Mouse (Mus musculus) embryonic facial prominence, embryonic 13.5 days (tissue): ENCODE data around the gene Tank. TPM values are rescaled to one million over a fixed set of nuclear protein-coding genes. Genes with fewer than 3 reads are reported as not detected.

Source experiments
- ATAC-seq: fragments of 200-750 bp; cut with Nextera tagmentation; 2 replicates; pipeline ENCODE4 v1.8.0; 2017; ENCODE audit warnings: low read depth; ENCODE audit not compliant: insufficient number of reproducible peaks, insufficient read depth, low FRiP score, low TSS enrichment
- H3K27ac ChIP-seq: fragments of 300-500 bp; sonication (generic); 2 replicates; pipeline ENCODE4 v1.5.1; 2015; ENCODE audit warnings: moderate library complexity, mild to moderate bottlenecking, inconsistent platforms
- H3K27me3 ChIP-seq: fragments of 300-500 bp; sonication (generic); 2 replicates; pipeline ENCODE4 v1.6.1; 2015; ENCODE audit warnings: mild to moderate bottlenecking, inconsistent platforms
- H3K36me3 ChIP-seq: fragments of 300-500 bp; sonication (generic); 2 replicates; pipeline ENCODE4 v1.6.1; 2015; ENCODE audit warnings: mild to moderate bottlenecking, inconsistent platforms
- H3K4me1 ChIP-seq: fragments of 300-500 bp; sonication (generic); 2 replicates; pipeline ENCODE4 v1.6.1; 2015; ENCODE audit warnings: inconsistent platforms
- H3K4me2 ChIP-seq: fragments of 300-500 bp; sonication (generic); 2 replicates; pipeline ENCODE4 v1.6.1; 2015; ENCODE audit warnings: moderate library complexity, mild to moderate bottlenecking, inconsistent platforms
- H3K4me3 ChIP-seq: fragments of 300-500 bp; sonication (generic); 2 replicates; pipeline ENCODE4 v1.5.1; 2015; ENCODE audit warnings: mild to moderate bottlenecking, inconsistent platforms
- H3K9ac ChIP-seq: fragments of 300-500 bp; sonication (generic); 2 replicates; pipeline ENCODE4 v1.6.1; 2015; ENCODE audit warnings: mild to moderate bottlenecking, inconsistent platforms
- H3K9me3 ChIP-seq: fragments of 300-500 bp; sonication (generic); 2 replicates; pipeline ENCODE4 v1.6.1; 2016; ENCODE audit warnings: inconsistent platforms
- WGBS: fragments of 180-500 bp; shearing (Covaris S2); methylation state at CpG from one replicate; pipeline ENCODE4 v1.1.7; 2015; ENCODE audit warnings: mixed read lengths; 5-methylcytosine and 5-hydroxymethylcytosine counted together
- polyA plus RNA-seq: library from polyadenylated mRNA; unstranded; fragments of >200 nt; fragmentation: Nextera tagmentation; extraction: Ambion mirVana; gene quantifications from 2 replicates; pipeline ENCODE4 v1.2.1, GENCODE M21; 2015

The Tank gene
- polyA plus RNA-seq, 1 experiment from 2014 or later = 34.7 TPM

DNA sequence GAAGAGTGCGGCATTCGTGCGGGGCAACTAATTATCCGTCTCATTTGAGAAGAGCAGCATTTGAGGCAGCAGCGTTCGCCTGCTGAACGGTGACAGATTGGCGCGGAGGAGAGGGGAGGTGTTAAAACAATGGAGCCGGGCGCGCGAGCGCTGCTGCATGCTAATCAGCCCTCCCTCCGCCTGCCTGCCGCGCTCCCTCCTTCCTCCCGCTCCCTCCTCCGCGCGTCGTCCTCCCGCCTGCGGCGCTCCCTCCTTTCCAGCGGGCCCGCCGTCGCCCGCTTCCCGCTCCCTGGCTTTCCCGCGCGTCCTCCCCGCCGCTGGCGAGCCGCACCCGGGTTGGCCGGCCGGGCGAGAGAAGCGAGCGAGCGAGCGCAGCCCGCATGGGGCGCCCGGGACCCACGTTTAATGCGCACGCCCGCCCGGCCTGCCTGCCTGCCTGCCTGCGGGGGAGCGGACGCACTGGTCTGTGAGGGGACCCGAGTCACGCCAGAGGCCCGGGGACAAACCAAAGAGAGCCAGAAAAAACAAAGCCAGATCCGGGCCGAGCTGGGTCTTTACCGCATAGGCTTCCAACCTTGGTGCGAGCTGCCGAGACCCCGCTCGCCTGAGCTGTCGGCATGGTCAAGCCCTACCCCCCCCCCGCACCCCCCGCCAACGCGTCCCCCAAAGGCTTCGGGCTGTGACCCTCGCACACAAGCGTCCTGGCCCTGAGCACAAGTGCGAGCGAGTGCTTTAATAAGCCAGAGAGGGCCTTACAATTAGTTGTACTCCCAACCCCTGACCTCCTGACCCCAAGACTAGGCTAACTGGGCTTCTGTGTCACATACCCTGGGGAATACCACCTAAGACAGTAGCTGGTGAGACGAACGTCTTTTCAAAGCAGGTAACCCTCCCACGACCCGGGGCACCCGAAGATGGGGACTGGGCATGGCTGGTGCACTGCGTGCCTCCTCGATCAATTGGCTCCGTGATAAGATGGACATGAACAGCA is 78.3 kb downstream of the Tank start:
- peak; percentile 68 for ATAC-seq

DNA sequence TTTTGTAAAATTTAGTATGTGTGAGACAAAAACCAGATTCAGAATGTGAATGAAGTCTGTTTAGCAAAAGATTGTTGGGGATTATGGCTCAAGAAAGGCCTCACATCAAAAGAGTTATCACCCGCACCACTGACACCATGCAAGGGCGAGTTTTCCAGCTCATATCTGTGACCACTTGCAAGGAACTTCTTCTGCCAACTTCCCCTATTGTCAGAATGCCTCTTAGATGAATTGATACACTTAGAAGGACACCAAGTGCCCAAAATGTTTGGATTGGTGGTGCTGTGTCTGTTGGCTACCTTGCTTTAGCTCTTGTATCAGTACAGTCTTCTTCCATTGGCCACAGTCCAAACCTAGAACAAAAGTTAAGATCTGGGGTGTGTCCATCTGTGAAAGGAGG is 80.9 kb downstream of the Tank start:
- peaks cover 14% of the 10 kb centered on the region for H3K27me3 ChIP-seq
- WGBS = 72% methylated on average over 2 of the region's 2 CpGs
- ATAC-seq = no peak
- H3K4me1 ChIP-seq = peaks cover 9% of the 10 kb centered on the region
- no peak overlapping the region for H3K9ac ChIP-seq
- H3K4me3 ChIP-seq = no peak overlapping the region
- H3K27ac ChIP-seq = no peak overlapping the region
- H3K36me3 ChIP-seq = no peaks in the 10 kb centered on the region
- H3K9me3 ChIP-seq = no peaks in the 10 kb centered on the region
- H3K4me2 ChIP-seq = no peak overlapping the region

More for the DNA sequence above, 78.3 kb downstream of the Tank start:
- H3K4me1 ChIP-seq = peaks cover 9% of the 10 kb centered on the region
- peak overlapping the region; percentile 57 for H3K4me3 ChIP-seq
- peaks cover 14% of the 10 kb centered on the region for H3K27me3 ChIP-seq
- H3K4me2 ChIP-seq = peak overlapping the region; percentile 98
- H3K9ac ChIP-seq = peak overlapping the region; percentile 73
- H3K36me3 ChIP-seq = no peaks in the 10 kb centered on the region
- no peak overlapping the region for H3K27ac ChIP-seq
- WGBS = under 1% methylated on average over 85 of the region's 85 CpGs
- no peaks in the 10 kb centered on the region for H3K9me3 ChIP-seq

DNA sequence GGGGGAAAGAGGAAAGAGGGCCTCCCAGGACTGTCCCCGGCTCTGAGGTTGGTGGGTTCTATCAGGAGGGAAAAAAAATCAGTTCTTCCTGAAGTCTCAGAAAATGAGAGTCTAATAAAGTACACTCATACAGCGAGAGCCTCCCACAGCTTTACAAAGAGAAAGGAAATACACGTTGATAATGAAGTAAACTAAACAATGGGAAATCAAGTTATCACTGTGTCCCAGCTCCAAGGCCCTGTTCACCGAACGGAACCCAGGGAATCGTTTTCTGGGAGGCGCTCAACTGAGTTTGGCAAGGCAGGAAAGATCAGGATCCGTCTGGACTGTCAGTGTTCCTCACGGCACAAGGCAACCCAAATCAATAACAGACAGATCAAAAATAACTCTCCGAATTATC is 84.4 kb downstream of the Tank start:
- WGBS = 79% methylated on average over 10 of the region's 10 CpGs
- no peaks in the 10 kb centered on the region for H3K27me3 ChIP-seq
- no peaks in the 10 kb centered on the region for H3K4me1 ChIP-seq

DNA sequence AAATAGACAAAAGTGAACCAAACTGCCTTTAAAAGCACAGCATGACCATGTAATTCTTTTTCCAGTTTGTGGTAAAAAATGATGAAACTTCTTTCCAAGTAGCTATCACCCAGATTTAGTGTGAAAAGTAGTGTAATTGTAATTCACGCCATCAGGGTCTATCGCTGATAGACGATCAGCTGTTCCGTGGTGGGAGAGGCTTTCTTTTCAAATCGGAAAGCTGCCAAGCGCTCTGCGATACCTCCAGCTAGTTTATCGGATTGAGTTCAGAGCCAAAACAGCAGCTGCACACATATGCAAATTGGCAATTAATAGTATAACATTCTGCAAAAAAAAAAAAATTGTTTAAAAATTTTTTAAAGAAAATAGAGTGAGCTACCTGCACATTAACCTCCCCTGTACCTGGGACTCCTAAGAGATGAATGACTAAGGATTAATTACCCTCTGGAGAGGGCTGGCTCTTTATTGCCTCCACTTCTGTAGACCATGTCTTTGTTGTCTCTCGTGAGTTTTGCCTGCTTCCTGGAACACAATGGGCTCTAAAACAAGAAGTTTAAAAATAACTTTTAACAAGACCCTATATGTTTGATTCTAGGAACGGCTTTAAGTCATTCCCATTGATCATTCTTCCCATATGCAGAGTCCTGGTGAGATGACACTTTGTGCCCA is 85.3 kb downstream of the Tank start:
- Histone ChIP-seq H3K4me1 (no peaks in the 10 kb centered on the region), H3K27me3 (no peaks in the 10 kb centered on the region), H3K4me3 (no peak overlapping the region), H3K4me2 (no peak overlapping the region), H3K9ac (no peak overlapping the region), H3K27ac (no peak overlapping the region), H3K36me3 (no peaks in the 10 kb centered on the region), H3K9me3 (no peaks in the 10 kb centered on the region)
- whole genome bisulfite sequencing = 82% methylated on average over 10 of the region's 10 CpGs
- ATAC-seq = no peak

More for the DNA sequence above, 84.4 kb downstream of the Tank start:
- Histone ChIP-seq H3K27ac (no peak overlapping the region), H3K9me3 (no peaks in the 10 kb centered on the region), H3K4me2 (no peak overlapping the region), H3K9ac (no peak overlapping the region), H3K4me3 (no peak overlapping the region), H3K36me3 (no peaks in the 10 kb centered on the region)
- ATAC-seq = no peak

DNA sequence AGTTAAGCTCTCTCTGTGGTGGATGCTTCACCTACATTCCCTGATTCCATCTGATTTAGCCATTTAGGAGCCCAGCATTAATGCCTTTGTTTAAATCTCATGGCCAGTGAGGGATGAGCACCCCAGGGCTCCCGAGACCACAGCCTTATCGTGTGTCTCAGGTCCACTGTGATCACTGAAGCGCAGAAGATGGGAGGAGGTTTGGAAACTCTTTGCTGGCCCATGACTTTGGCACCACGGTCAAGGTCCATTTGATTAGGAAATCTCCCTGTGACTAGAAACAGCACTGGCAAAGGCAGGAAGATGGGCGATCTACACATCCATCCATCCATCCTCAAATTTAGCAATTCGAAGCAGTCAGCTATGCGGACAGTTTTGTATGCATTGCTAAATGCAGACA is 89.0 kb downstream of the Tank start:
- Histone ChIP-seq H3K4me3 (no peak overlapping the region), H3K36me3 (no peaks in the 10 kb centered on the region), H3K4me2 (no peak overlapping the region), H3K9me3 (no peaks in the 10 kb centered on the region), H3K9ac (no peak overlapping the region), H3K27ac (no peak overlapping the region), H3K27me3 (no peaks in the 10 kb centered on the region), H3K4me1 (no peaks in the 10 kb centered on the region)
- WGBS = 80% methylated on average over 7 of the region's 7 CpGs
- no peak for ATAC-seq

DNA sequence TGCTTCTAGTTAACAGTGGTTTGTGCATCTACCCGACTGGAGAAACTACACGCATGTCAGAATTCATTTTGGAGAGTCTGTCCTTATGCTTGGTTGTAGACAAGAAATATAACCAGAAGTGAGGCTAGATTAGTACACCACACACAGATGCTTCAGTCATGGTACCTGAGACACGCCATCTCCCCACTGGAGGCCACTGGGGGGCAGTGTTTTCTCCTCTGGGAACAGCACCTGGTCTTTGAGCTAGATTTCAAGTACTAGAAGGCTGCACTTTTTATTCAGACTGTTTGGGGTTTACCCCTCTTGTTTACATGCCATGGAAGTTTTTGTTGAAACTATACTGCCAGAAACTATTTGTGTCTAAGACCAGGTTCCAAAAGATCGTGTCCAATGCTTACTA is 89.9 kb downstream of the Tank start:
- Histone ChIP-seq H3K36me3 (no peaks in the 10 kb centered on the region), H3K4me3 (no peak overlapping the region), H3K4me1 (no peaks in the 10 kb centered on the region), H3K4me2 (no peak overlapping the region), H3K9me3 (no peaks in the 10 kb centered on the region), H3K27me3 (no peaks in the 10 kb centered on the region), H3K9ac (no peak overlapping the region), H3K27ac (no peak overlapping the region)
- no peak for ATAC-seq
- WGBS = 27% methylated on average over 4 of the region's 4 CpGs

DNA sequence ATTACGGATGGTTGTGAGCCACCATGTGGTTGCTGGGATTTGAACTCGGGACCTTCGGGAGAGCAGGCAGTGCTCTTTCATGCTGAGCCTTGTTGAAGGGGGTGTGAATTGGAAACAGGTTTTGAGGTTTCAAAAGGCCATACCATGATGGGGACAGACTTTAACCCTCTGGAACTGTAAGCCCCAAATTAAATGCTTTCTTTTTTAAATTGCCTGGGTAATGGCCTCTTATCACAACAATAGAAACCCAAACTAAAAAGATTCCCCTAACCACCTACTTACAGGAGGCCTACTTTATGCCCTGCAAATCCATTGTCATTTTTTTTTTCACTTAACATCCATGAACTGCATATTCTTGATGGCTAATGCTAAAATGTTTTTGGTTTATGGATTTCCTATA is 96.2 kb downstream of the Tank start:
- Histone ChIP-seq H3K36me3 (no peaks in the 10 kb centered on the region), H3K27me3 (no peaks in the 10 kb centered on the region), H3K27ac (no peak overlapping the region), H3K4me2 (no peak overlapping the region), H3K4me3 (no peak overlapping the region), H3K9ac (no peak overlapping the region), H3K4me1 (no peaks in the 10 kb centered on the region), H3K9me3 (no peaks in the 10 kb centered on the region)
- no peak for ATAC-seq
- WGBS = 91% methylated on average over 3 of the region's 3 CpGs

DNA sequence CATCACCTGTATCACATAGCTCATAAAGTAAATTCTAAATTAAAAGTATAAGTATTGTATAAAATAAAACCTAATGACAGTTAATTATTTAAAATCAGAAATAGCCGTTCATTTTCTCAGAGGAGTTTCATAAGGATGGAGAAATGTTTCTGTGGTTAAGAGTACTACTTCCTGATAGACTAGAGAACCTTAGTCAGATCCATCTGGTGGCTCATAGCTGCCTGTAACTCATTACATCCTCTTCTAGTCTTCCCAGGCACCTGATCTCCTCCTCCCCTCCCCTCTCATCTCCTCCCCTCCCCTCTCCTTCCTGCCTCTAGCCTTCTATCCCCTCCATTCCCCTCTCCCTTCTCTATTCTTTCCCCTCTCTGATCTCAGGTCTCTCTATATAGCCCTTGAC is 103.2 kb downstream of the Tank start:
- Histone ChIP-seq H3K4me3 (no peak overlapping the region), H3K4me1 (no peaks in the 10 kb centered on the region), H3K9me3 (no peaks in the 10 kb centered on the region), H3K36me3 (no peaks in the 10 kb centered on the region), H3K27me3 (no peaks in the 10 kb centered on the region), H3K27ac (no peak overlapping the region), H3K9ac (no peak overlapping the region), H3K4me2 (no peak overlapping the region)
- ATAC-seq = no peak
- WGBS = 80% methylated on average over 1 of the region's 1 CpGs

DNA sequence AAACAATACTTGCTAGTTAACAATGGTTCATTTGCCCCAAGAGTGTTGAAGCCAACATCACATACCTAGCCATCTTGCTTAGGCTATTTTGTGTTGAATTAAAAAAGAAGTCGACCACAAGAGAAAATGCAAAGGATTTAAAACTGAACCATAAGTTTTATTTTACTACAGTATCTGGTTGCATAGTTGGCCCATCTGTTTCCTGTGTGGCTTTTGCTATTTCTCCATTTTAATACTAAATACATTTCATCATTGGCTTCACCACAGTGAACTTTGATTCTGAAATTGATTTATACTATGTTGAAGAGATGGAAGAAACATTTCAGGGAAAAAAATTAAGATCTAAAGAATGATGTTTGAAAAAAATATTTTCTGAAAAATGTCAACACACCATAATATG is 108.1 kb downstream of the Tank start:
- no peaks in the 10 kb centered on the region for H3K36me3 ChIP-seq
- WGBS = 54% methylated on average over 1 of the region's 1 CpGs
- H3K4me2 ChIP-seq = no peak overlapping the region
- no peak overlapping the region for H3K27ac ChIP-seq
- no peak overlapping the region for H3K4me3 ChIP-seq
- H3K9me3 ChIP-seq = no peaks in the 10 kb centered on the region
- no peaks in the 10 kb centered on the region for H3K4me1 ChIP-seq
- H3K27me3 ChIP-seq = no peaks in the 10 kb centered on the region
- H3K9ac ChIP-seq = no peak overlapping the region
- ATAC-seq = no peak

DNA sequence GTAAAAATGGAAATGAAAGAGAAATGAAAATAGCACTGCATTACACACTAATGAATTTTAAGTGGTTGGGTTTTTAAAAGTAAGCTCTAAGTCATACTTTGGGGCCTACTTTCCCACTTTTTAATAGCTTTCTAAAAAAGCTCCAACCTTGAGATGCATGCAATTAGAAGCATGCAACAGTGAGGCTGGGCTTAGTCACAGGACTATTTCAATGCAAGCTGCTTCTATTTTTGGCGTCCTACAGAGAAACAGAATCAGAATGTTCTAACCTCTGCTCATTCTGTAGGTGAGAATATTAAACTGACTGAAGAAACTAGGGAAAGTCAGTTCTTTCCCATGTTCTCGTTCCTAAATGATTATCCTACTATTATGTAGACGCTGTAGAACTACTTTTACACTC is 110.7 kb downstream of the Tank start:
- Histone ChIP-seq H3K9ac (no peak overlapping the region), H3K9me3 (no peaks in the 10 kb centered on the region), H3K4me1 (no peaks in the 10 kb centered on the region), H3K27ac (no peak overlapping the region), H3K27me3 (no peaks in the 10 kb centered on the region), H3K36me3 (no peaks in the 10 kb centered on the region), H3K4me2 (no peak overlapping the region), H3K4me3 (no peak overlapping the region)
- 85% methylated on average over 3 of the region's 3 CpGs for WGBS
- no peak for ATAC-seq
